Mouse (Mus musculus) fat pad, adult 2 months (tissue): ENCODE data around the gene Cfap46.

Source experiments
- DNase-seq: peaks from one replicate; pipeline ENCODE4 v3.0.0-alpha.2; 2011; ENCODE audit warnings: low read depth, low spot score; ENCODE audit errors: extremely low read depth

Gene Cfap46

DNA sequence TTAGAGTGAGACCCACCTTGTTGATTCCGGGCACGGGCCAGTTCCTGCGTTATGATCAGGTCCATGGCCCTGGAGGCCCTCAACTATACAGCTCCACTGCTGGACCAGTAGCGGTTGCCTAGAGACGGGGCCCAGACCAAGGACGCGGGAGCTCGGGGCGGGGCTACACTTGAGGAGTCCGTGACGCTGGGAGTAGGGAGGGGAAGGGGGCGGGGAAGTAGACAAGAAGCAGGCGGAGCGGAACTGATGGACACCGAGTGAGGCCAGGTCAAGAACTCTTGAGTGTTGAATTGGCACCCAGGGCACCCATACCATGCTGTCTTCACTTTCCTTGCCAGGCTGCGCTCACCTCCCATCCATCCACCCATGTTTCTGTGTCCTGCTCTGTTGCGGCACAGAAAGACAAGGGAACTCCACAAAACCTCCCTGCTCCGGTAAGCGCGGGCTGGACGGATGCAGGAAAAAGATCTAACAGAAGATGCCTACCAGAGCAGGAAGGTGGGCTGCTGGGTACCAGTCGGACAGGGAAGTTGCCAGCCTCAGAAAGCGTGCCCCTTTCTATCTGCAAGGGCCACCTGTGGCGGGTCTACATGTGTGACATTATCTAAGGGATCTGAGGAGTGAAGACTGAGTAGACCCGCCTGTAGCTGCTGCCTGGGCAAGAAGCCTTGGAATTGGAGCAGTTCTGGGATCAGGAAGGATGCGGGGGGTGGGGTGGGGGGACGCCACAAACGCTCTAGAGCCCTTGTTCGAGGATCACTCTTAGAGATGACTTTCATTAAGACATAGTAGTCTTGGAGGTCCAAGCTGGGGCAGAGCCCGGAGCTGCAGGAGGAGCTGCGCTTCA lies at the start of gene Cfap46:
TSS of gene Cfap46 (minus strand) at position 112 of the 847 bp plus-strand sequence.
- no peak for DNase-seq

DNA sequence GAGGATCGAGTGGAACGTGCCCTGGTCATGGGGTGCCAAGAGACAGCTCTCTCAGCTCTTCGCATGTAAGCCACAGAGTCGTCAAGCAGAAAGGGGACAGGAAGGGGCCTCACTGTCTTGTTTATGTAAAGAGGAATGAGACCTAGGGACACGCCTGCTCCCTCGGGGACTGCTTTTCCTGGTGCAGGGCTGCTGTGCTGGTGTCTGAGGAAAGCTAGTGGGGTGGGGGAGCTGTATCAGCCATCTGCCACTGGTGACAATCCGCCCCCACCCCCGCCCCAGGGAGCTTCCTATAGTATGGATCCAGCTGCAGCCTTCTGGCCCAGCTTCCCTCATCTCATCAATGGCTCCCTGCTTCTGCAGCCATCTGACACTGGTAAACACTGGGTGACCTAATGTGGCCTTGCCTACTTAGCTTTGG lies 47.7 kb upstream of the Cfap46 start:
- DNase-seq, result no peak

DNA sequence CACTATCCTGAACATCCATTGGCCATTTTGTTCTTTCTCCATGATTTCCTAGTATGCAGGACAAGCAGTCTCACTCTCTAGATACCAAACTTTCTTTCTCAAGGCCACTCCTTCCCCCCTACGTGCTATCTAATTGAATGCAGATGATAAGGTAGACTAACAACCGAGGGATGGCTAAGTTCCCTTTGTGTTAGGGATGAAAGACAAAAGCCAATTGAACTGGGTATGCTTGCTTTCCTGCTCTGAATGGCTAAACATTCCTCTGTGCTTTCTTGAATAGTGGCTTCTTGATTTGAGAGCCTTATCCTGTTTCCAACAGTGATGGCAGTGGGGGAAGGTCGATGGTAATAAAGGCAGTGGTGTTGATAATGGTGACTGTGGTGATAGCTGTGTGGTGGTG lies 43.5 kb upstream of the Cfap46 start:
- DNase-seq, result no peak

DNA sequence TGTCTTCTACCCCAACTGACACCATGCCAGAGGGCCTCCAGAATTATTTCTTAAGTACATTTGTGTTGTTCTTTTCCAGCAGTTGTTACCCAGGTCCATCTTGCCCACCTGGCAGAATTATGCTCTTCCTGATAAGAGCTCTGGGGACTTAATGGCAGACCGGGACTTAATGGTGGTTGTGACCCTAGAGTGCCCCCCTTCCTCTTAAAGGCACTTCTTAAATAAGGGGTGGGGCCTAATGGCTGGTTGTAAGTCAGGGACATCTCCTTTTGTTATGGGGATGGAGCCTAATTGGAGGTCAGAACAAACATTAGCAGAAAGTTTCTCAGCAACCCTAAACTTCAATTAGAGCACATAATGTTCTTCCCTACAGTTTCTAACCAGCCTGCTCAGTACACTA lies 42.0 kb upstream of the Cfap46 start:
- DNase-seq, result no peak

DNA sequence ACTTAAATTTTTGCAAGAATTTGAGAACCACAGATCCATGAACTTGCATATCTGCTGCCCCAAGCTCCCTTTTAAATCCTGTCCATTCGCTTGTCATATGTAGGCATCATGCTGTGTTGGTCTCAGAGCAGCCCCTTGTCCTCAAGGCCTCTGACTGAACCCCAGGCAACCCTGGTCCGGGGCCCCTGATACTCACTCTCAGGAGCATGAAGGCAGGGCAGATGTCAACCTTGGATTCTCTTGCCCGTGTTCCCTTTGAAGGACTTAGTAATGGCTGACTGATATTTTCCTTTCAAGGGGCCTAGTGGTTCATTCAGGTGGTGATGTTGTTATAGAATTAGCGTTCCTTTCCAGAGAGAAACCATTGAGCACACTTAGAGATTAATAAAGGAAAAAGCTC lies 40.4 kb upstream of the Cfap46 start:
- DNase-seq, result no peak

DNA sequence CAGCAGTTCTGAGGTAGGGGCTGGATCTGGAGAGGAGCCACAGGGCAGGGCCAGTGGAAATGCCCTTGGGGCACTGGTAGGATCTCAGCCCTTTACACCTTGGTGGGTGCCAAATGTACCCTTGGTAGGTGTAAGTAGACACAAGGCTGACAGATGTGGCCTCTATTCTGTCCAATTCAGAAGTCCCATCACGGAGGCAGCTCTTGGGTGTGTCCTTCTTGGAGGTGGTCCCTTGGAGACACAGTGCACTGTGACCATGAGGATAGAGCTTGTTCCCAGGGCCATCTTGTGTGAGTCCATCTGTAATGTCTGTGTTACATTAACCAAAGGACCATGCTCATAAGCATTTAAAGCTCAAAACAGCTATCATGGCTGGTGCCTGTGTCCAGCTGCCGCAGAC lies 37.6 kb upstream of the Cfap46 start:
- no peak for DNase-seq

DNA sequence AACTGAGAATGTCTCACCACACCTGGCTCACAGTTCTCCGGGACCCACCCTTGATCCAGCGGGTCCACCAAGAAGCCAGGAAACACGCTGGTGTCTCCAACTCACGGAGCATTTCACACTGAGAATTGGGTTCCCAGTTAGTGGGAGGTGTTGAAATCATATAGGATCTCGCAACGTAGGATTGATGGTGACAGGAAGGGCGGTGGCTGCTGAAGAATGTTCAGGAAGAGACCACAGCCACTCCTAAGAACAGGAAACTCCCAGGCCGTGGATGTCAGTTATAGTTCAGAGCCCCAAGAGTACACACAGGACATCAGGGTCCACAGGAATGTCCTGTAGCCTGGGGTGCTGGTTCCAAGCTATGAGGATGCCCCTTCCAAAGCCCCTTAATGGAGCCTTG lies 34.2 kb upstream of the Cfap46 start:
- DNase-seq, result no peak

DNA sequence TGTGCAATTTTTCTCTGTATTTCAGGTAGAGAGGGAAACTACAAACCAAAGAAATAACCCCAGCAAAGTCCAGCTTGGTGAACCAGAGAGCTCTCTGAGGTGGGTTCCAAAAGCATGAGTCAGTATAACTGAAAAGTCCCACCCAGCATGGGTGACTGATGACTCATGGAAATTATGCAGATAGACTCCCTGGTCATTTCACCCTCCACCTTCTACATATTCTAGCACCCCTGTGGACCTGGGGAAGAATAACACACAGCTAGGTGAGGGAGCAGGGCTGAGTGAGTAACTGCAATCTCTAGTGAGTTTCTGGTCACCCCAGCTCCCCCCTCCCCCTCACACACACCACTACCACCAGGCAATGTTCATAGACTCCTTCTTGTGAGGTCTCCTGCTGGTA lies 28.2 kb upstream of the Cfap46 start:
- DNase-seq, result no peak

DNA sequence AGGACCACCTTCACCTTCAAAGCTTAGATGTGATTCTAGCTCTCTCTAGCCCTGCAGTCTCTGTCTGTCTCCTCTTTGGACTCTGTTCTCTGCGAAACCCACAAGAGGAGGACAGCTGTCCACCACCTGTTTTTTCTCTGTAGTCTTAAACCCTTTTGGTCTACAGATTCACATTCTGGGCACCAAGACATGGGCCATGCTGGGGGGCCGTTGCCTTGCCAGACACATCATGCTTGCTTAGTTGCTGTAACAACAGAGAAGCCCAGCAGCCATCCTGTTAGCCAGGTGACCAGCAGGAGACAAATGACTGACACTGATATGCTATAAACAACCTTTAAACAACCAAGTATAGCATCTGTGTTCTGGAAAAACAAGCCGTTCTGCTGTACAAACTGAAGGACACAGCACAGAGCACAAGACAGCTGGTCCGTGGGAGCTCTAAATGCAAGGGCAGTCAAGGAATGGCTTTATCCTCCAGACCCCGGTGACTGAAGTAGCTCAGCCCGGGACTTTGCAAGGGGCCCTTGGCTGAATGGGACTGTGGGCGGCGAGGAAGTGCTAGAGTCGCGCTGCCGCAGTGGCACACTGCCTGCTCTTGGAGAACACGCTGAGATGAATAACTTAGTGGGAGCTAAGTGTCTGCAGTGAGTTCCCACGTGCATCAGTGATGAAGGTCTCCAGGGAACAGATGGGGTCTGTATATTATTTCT lies 22.9 kb upstream of the Cfap46 start:
- no peak for DNase-seq

DNA sequence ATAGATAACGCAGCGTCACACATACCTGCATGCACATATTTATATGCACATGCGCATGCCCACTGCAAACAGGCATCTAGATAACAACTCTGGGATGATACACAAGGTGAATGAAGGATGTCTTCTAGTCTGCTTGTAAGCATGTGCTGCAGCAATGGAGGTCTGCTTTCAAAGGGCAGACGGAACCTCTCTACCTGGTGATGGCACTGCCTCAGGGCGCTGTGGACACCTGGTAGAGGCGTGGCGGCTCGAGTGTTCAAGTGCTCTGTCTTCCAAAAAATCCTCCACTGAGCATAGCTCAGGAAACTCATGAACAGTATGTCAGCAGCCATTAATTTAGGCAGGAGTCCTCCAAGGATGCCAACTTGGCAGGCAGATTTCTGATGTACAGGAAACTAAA lies 22.2 kb upstream of the Cfap46 start:
- DNase-seq, result no peak

DNA sequence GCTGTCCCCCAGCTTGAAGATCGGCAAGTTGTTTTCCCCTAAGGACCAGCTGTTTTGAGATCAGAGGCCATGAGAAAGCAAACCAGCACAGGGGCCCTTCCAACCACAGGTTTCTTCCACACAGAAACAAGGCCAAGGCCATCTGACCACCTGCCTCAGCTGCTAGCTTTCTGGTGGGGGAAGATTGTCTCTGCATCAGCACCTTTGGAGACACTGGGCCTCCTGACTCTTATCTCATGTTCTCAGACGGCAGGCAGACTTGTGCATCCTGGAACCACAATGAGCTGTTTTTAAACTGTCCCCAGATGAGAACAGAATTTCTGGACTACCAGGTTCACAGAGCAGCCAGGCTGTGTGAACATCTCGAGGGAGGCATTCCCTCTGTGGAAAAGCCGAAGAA lies 21.5 kb upstream of the Cfap46 start:
- DNase-seq, result no peak

DNA sequence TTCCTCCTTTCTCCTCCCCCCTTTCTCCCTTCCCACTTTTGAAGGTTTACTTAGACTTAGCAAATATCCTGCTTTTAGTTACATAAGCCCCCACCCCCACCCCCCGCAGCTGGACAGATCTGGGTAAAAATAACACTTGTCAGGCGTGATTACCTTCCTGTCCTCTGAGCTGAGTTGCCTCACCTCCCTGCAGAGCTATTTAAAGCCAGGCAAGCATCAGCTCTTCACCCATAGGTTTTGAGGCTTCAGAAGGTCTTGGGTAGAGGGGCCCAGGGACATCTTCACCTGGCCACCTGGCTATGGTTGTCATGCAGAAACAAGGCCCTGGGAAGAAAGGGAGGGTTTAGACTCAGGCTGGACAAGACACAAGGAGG lies 20.2 kb upstream of the Cfap46 start:
- DNase-seq, result no peak

DNA sequence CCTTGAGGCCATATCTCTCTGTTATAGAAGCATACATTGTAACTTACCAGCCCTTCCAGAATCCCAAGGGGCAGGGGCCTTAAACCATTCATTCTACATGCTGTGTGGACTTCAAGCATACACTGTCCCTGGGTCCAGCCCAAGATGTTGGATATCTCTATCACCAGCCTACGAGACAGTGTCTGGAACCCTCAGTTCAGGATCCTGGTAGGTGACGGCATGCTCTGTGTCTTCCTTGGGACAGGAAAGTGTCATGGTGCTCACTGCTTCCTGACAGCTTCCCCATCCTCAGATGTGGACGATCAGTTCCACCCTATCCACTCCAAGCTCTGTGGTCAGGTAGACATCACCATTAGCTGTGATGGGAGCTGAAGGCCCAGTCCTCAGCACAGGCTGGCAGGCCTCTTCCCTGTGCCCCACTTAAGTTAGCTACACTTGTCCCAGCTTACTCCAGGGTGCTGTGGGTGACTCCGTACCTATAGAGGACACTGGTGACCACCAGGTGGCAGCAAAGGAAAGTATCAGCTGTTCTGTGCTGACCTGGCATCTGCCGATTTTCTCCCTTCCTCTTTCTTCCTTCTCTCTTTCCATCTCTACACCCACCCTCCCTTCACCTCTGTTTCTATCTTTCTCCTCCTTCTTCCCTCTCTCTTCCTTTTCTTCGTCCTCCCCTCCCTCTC lies 19.7 kb upstream of the Cfap46 start:
- no peak for DNase-seq

DNA sequence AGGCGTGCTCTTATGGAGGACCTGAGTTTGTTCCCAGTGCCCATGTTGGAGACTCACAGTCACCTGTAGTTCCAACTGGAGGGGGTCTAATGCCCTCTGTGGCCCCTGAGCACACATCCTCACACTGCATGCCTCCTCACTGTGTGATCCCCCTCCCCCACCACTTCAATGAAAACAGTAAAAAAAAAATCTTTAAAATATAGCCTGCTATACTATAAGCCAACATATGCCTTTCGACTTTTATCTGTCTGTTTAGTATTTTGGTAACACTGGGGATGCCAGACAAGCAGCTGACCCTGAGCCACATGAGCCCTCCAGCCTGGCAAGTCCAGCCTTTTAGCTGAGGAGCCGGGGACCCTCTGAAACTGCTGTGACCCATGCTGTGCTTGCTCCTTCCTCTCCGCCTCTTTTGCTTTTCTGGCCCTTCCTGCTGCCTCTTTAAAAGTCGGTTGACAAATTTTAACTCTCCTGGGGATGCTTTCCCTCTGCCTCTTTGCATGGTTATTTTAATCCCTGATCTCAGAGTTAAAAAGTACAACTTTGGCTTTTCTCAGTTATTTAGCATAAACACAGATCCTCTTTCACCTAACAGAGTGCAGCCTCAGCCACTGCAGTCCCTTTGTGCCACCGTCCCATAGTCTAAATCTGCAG lies 18.2 kb upstream of the Cfap46 start:
- no peak for DNase-seq

DNA sequence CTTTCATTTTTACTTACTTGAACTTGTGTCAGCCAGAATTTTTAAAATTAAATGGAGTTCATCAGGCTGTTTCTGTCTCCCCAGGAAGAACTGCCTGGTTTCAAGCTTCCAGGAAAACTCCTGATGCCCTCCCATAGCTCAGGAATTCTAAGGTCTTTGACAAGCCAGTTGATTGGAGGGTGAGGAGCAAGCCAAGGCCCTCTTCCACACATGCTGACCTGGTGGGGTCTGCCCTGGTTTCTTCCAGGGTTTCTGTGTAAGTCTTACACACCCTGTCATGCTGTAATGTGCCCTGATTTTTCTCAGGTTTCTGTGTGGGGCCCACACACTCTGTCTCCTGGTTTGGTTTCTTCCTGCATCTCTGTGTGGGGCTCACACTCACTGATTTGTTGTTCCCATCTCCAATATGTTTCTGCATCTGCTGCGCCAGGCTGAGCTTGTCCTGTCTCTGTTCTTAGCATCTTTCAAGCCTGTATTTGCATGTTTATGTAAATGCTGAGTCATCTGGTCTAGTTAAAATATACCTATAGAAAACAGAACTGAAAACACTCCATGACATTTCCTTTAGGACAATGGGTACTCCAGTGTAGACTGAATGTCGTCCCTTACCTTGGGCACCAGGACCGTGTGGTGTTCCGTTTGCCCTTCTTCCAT lies 9.2 kb upstream of the Cfap46 start:
- no peak for DNase-seq

DNA sequence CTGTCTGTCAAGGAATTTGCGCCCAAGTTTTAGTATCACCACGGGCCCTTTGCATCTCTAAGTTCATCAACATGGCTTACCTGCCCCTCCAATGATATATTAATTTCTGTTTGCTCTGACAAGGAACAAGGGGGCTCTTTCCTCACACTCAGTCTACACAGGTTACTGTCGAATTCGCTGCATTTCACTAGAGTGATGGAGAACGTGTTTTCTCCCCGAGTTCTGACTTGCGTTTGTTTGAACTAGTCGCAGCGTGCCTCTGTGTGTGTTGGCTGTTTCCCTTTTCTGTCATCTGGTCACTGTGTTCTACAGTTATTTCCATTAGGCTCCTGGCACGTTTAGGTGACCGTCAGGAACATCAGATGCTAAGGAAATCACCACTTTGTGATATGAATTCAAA lies 8.6 kb upstream of the Cfap46 start:
- DNase-seq, result no peak

DNA sequence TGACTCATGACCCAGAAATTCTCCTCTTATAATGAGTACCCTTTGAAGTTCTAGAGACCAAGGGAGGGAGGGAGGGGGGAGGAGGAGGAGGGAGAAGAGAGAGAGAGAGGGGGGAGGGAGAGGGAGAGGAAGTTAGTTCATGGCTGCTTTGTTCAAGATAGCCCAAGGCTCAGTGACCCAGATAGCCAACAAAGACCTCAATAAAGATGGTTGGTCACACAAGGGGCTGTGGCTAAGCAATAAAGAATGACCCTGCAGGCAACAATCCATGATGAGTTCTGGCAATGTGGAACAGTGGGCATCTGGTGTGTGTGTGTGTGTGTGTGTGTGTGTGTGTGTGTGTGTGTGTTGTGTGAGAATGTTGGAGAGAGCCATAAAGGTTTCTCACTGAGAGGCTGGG lies 1.7 kb upstream of the Cfap46 start:
- no peak for DNase-seq

DNA sequence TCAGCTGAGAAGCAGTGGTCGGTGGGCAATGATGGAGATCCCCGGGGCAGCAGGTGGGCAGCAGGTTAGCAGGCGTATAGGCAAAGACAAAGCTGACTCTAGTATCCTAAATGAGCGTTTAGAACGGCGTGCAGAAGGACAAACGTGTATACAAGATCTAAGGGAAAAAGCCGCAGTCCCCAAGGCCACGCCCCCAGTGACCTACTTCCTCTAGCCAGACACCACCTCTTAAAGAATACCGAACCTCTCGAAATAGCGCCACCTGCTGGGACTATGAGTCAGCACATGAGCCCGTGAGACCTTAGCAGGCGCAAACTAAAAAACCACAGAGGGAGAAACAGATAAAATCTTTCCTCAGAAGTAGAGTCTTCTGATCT lies 924 bp upstream of the Cfap46 start:
- DNase-seq, result peak; percentile 26

DNA sequence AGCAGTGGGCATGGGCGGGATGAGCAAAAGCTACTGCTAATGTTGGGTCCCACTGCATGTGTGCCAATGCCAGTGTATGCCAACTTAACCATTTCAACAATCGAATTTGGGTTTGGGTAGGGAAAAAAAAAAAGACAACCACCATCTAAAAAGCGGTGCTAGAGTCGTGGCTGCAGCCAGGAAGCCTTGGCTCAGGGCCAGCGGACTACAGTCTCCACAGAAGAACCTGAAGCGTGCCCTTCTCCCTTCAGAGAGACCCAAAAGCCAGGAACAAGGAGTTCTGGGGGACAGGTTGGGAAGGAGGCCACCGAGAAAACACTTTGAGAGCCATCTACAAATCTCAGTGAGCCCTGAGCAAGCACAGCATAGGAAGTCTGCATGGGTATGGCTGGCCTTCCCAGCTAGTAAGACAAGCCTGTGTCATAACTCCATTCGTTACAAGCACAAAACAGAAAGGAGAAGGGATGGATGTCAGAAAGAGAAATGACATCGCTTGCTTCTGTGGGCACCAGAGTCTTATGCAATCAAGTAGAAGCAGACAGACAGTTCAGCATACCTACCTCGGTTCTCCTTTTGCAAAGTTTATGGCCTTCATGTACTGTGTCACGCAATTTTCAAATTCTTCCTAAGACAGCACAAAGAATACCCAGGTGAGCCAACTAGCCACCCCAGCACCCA lies 1.6 kb downstream of the Cfap46 start:
- DNase-seq, result no peak

DNA sequence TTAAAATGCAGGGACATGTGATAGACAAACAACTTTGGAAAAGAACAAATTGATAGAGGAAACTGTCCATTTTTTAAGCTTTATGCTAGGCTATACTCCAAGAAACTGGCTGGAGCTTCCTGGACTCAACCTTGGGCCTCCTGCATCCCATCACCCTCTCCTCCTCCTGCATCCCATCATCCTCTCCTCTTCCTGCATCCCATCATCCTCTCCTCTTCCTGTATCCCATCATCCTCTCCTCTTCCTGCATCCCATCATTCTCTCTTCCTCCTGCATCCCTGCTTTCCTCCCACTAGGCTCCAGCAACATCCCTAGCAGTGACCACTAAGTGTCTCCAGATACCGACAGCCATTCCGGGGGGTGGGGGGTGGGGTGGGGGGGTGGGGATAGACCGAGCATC lies 7.2 kb downstream of the Cfap46 start:
- no peak for DNase-seq

DNA sequence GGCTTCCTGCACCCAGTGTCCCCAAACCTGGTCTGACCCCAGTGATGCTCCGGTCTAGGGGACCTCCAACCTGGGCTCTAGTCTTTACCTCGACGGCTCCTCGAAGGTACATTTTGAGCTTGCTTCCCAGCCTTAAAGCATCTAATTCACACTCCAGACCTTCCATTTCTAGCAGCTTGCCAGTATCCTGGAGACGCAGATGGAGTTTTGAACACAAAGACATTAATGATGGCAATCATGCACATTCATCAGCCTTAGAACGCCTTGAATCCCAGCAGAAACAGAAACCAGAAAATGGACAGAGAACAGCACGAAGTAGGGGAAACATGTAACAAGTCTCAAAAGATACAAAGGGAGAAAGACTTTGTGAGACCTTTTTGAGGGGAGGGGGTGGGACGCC lies 16.7 kb downstream of the Cfap46 start:
- DNase-seq, result no peak
